Mouse (Mus musculus) heart, adult 2 months (tissue): ENCODE measurements around the gene Msi1.

ENCODE experiments used
- CTCF ChIP-seq: fragments of 200-600 bp; IDR thresholded peaks from 2 replicates; pipeline ENCODE4 v1.8.1; 2022; ENCODE audit warnings: antibody characterized with exemption, mild to moderate bottlenecking, moderate library complexity
- EP300 ChIP-seq: fragments of 200-500 bp; IDR thresholded peaks from 2 replicates; pipeline ENCODE4 v1.6.1; 2011; ENCODE audit warnings: low read depth, low read length, control low read depth; ENCODE audit not compliant: insufficient read depth
- POLR2A ChIP-seq: fragments of 200-500 bp; IDR thresholded peaks from 2 replicates; pipeline ENCODE4 v1.6.1; 2011; ENCODE audit warnings: mild to moderate bottlenecking, low read depth, low read length, control low read depth; ENCODE audit not compliant: insufficient read depth

DNA sequence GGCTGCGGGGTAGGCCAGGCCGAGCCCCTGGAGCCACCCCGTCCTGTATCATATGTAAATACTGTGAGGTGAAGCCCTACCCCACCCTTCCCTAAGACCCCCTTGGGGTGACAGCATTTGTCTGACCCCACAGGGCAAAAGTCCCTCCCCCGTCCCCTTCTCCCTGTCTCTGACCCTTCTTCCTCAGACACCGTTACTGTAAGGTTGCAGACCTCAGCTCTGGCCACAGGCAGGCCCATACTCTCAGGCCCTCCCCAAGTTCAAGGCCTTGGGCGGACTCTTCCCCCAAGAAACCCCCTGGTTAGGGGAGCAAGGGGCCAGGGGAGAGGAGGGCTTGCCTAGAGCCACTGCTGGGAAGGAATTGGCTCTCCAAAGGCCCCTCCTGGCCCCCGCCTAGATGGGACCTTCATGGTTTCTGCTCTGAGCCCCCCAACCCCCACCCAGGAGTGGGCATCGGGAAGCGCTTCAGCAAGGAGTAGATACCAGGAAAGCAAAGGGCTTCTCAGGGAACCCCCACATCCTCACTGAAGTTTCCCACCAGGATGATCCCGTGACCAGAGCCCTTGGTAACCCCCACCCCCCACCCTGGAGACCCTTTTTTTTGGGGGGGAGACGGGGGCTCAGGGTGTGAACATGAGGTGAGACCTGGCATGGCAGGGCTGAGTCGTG lies 25.2 kb downstream of the Msi1 start:
- TF ChIP-seq EP300 (no peak), CTCF (no peak), POLR2A (no peak)
